In the genomic region with DNA sequence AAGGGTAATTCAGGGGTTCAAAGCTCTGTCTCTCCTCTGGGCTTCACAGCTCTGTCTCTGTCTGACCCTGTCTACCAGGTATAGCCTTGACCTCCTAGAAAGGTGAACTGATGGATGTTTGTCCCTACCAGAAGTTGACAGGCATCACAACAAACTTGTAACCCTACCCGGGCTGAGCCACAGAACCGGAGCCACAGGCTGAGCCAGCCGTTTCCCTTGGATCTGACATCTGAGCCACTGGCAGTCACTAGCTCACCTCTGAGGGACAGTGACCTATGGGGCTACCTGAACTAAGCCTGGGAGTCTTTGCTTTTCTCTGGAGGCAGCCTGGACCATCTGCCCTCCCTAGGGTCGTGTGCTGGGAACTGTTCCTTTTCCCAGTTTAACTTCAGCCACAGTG, we compare ENCODE assay signal across 23 mouse cellular contexts. TPM values are rescaled to one million over a fixed set of nuclear protein-coding genes. Genes with fewer than 3 reads are reported as not detected.
A peak's percentile ranks its signal among the peaks of the same experiment; 100 is the strongest.
DNase-seq lines count a peak whose midpoint lies in the region; TF ChIP-seq lines count a peak whose summit lies in the region.
"Had no signal": no experiment of that assay in that cellular context is flagged by ENCODE, and none has a peak within 500 bp of the region (broad histone marks: within the 10 kb centered on the region; RNA-seq: fewer than 3 reads in every experiment).

No protein-coding gene starts in this region.

- no peak overlapping the region for H3K4me3 ChIP-seq in gastrocnemius, adult 2 months
- H3K4me3 ChIP-seq in embryonic facial prominence, embryonic 10.5 days: no peak overlapping the region
- H3K4me3 ChIP-seq: embryonic facial prominence, embryonic 12.5 days; forebrain, embryonic 13.5 days; forebrain, embryonic 15.5 days had no signal

- no peaks in the 10 kb centered on the region for H3K36me3 ChIP-seq in embryonic facial prominence, embryonic 10.5 days (replicated peaks)
- H3K36me3 ChIP-seq: embryonic facial prominence, embryonic 12.5 days; forebrain, embryonic 15.5 days had no signal

- peak; percentile 67 for DNase-seq in gastrocnemius, adult 2 months
- no peak for DNase-seq in gastrocnemius, postnatal 10 days
- peak; percentile 9 for DNase-seq in embryonic facial prominence, embryonic 10.5 days (ENCODE audit: low spot score)
- peak; percentile 54 for DNase-seq in skeletal muscle tissue, adult 2 months (ENCODE audit: low read depth, low spot score)
- DNase-seq in kidney, postnatal 4 days: no peak
- DNase-seq: adrenal gland, adult 2 months; adrenal gland, postnatal 10 days; adrenal gland, postnatal 25 days; cerebellum, adult 11 months; cerebellum, adult 18-20 months; cerebellum, adult 8-10 months; cerebellum, adult 9-11 months; cerebellum, postnatal 14 days; cerebellum, postnatal 36 days; embryo, embryonic 11 days; forebrain, postnatal 0 days had no signal

- peaks cover 5% of the 10 kb centered on the region; the same call in 1 of the 2 replicates for H3K4me1 ChIP-seq in embryonic facial prominence, embryonic 10.5 days
- H3K4me1 ChIP-seq: embryonic facial prominence, embryonic 12.5 days; forebrain, embryonic 13.5 days had no signal

- peak overlapping the region; percentile 65; the same call in 1 of the 2 replicates for H3K27ac ChIP-seq in gastrocnemius, adult 2 months
- no peak overlapping the region for H3K27ac ChIP-seq in embryonic facial prominence, embryonic 10.5 days (replicated peaks)
- H3K27ac ChIP-seq: embryonic facial prominence, embryonic 12.5 days; forebrain, embryonic 13.5 days; forebrain, embryonic 15.5 days had no signal

- no peaks in the 10 kb centered on the region for H3K9me3 ChIP-seq in embryonic facial prominence, embryonic 10.5 days
- H3K9me3 ChIP-seq: embryonic facial prominence, embryonic 12.5 days; forebrain, embryonic 13.5 days; forebrain, embryonic 15.5 days had no signal

- no peaks in the 10 kb centered on the region for H3K27me3 ChIP-seq in embryonic facial prominence, embryonic 10.5 days (replicated peaks; ENCODE audit: low read depth, poor library complexity, severe bottlenecking)
- H3K27me3 ChIP-seq: embryonic facial prominence, embryonic 12.5 days; forebrain, embryonic 13.5 days; forebrain, embryonic 15.5 days had no signal

- no peak for TF ChIP-seq CTCF in gastrocnemius, adult 2 months (IDR thresholded peaks at IDR 0.05)

- 45% methylated on average over 4 of the region's 4 CpGs for WGBS in embryonic facial prominence, embryonic 10.5 days

- intact Hi-C loops in gastrocnemius, adult 2 months (cut with DNase I): no loop called here

RNA-seq across cellular contexts. Expression of gene Agbl1, which starts 11.1 kb away (rescaled TPM):
- total RNA-seq in gastrocnemius, adult 2 months (2021): 10 to 100 TPM; 11.6 to 38.5 TPM
- 1 to 10 TPM; 5.4 to 8.2 TPM for total RNA-seq in gastrocnemius, postnatal 10 days (2021)
- polyA plus RNA-seq in embryonic facial prominence, embryonic 10.5 days (2016; fragmentation: Nextera tagmentation; extraction: Ambion mirVana): not detected in 2 replicates
- total RNA-seq: adrenal gland, adult 2 months; adrenal gland, postnatal 25 days; common myeloid progenitor, adult 5-6 weeks; ES-E14; MEL had no signal
- polyA plus RNA-seq: adrenal gland, adult 2 months; C2C12 had no signal

Comparison
In these comparisons a context has a peak if more than half of its experiments do, and no peak if none do; other contexts are left out.
1. DNase-seq: peak in gastrocnemius, adult 2 months (single experiment), embryonic facial prominence, embryonic 10.5 days (single experiment) and skeletal muscle tissue, adult 2 months (single experiment); none in gastrocnemius, postnatal 10 days (single experiment) and kidney, postnatal 4 days (0 of 2).